In genomic region chr1:163314829-163315301, GRCm38 (mm10) we compare ENCODE assay signal across 8 mouse cellular contexts. TPM values are rescaled to one million over a fixed set of nuclear protein-coding genes. Genes with fewer than 3 reads are reported as not detected.
DNase-seq lines count a peak whose midpoint lies in the region; ATAC-seq and TF ChIP-seq lines count a peak whose summit lies in the region.
"Had no signal": no experiment of that assay in that cellular context is flagged by ENCODE, and none has a peak within 500 bp of the region (broad histone marks: within the 10 kb centered on the region; RNA-seq: fewer than 3 reads in every experiment).

No protein-coding gene starts in this region.

- H3K4me3 ChIP-seq in lung, embryonic 16.5 days (ENCODE audit: low read length) = peak overlapping the region; percentile 63
- no peak overlapping the region for H3K4me3 ChIP-seq in lung, adult 2 months (replicated peaks; ENCODE audit: extremely low read depth, low read depth, low read length)
- peak overlapping the region; percentile 56 for H3K4me3 ChIP-seq in forebrain, embryonic 12.5 days (replicated peaks)
- peak overlapping the region; percentile 68 for H3K4me3 ChIP-seq in limb, embryonic 15.5 days
- H3K4me3 ChIP-seq in stomach, embryonic 16.5 days (replicated peaks; ENCODE audit: low read length) = peak overlapping the region; percentile 57

- no peak for TF ChIP-seq POLR2A in lung, adult 2 months (IDR thresholded peaks at IDR 0.05; ENCODE audit: borderline replicate concordance, extremely low read depth, low read depth, low read length)

- H3K9ac ChIP-seq in lung, embryonic 16.5 days (ENCODE audit: low read length) = 0 out of 2 replicates have a peak overlapping the region, but pooled peaks have one; percentile 40
- peak overlapping the region; percentile 38; the same call in 1 of the 2 replicates for H3K9ac ChIP-seq in forebrain, embryonic 12.5 days
- H3K9ac ChIP-seq in limb, embryonic 15.5 days = peak overlapping the region; percentile 24; the same call in 1 of the 2 replicates
- peak overlapping the region; percentile 43; the same call in 1 of the 2 replicates for H3K9ac ChIP-seq in stomach, embryonic 16.5 days (ENCODE audit: low read length)

- DNase-seq in lung, adult 2 months = no peak
- DNase-seq in urinary bladder, postnatal 4 days (ENCODE audit: low spot score in 2 of 2) = no peak
- no peak for DNase-seq in layer of hippocampus, postnatal 25 days (ENCODE audit: extremely low spot score in 1 of 2, low spot score in 1 of 2)

- no peaks in the 10 kb centered on the region for H3K9me3 ChIP-seq in lung, embryonic 16.5 days (ENCODE audit: control insufficient read depth, low read length)
- H3K9me3 ChIP-seq in forebrain, embryonic 12.5 days = no peaks in the 10 kb centered on the region
- H3K9me3 ChIP-seq in limb, embryonic 15.5 days = no peaks in the 10 kb centered on the region
- H3K9me3 ChIP-seq in stomach, embryonic 16.5 days (replicated peaks; ENCODE audit: control insufficient read depth, low read length) = no peaks in the 10 kb centered on the region

- no peaks in the 10 kb centered on the region; the same call in 1 of the 2 replicates for H3K4me1 ChIP-seq in lung, embryonic 16.5 days (replicated peaks; ENCODE audit: control insufficient read depth, insufficient read depth, low read length)
- H3K4me1 ChIP-seq in lung, adult 2 months (ENCODE audit: control insufficient read depth, insufficient read depth, low read length) = no peaks in the 10 kb centered on the region
- H3K4me1 ChIP-seq in forebrain, embryonic 12.5 days = peaks cover 33% of the 10 kb centered on the region
- H3K4me1 ChIP-seq in limb, embryonic 15.5 days = peaks cover 19% of the 10 kb centered on the region
- peaks cover 18% of the 10 kb centered on the region for H3K4me1 ChIP-seq in stomach, embryonic 16.5 days (ENCODE audit: control insufficient read depth, insufficient read depth, low read length)

- no peak overlapping the region for H3K27ac ChIP-seq in lung, embryonic 16.5 days (ENCODE audit: low read length)
- H3K27ac ChIP-seq in forebrain, embryonic 12.5 days = peak overlapping the region; percentile 71; the same call in 1 of the 2 replicates
- H3K27ac ChIP-seq in limb, embryonic 15.5 days = peak overlapping the region; percentile 99
- H3K27ac ChIP-seq in stomach, embryonic 16.5 days (ENCODE audit: low read length) = no peak overlapping the region

- no peak for TF ChIP-seq CTCF in lung, adult 2 months (IDR thresholded peaks at IDR 0.05; ENCODE audit: insufficient read depth, low read length)

- peaks cover 37% of the 10 kb centered on the region for H3K27me3 ChIP-seq in lung, embryonic 16.5 days (ENCODE audit: control insufficient read depth, insufficient read depth, low read depth, low read length)
- H3K27me3 ChIP-seq in forebrain, embryonic 12.5 days = peaks cover 54% of the 10 kb centered on the region
- peaks cover 12% of the 10 kb centered on the region; the same call in 1 of the 2 replicates for H3K27me3 ChIP-seq in limb, embryonic 15.5 days
- H3K27me3 ChIP-seq in stomach, embryonic 16.5 days (ENCODE audit: control insufficient read depth, insufficient read depth, low read length) = peaks cover 25% of the 10 kb centered on the region

- ATAC-seq in lung, embryonic 16.5 days (ENCODE audit: low read depth) = no peak
- ATAC-seq in forebrain, embryonic 12.5 days (ENCODE audit: low FRiP score) = peak; percentile 5; the same call in 1 of the 2 replicates
- 0 out of 2 replicates have a peak, but pooled peaks have one; percentile 16 for ATAC-seq in limb, embryonic 15.5 days (ENCODE audit: insufficient number of reproducible peaks, low FRiP score, low TSS enrichment, low read depth)
- no peak for ATAC-seq in stomach, embryonic 16.5 days (ENCODE audit: insufficient read depth, low FRiP score)
- ATAC-seq: inflammation-experienced regulatory T-cells, adult 6 months had no signal

- peak overlapping the region; percentile 88 for H3K4me2 ChIP-seq in lung, embryonic 16.5 days (ENCODE audit: low read depth, low read length)
- H3K4me2 ChIP-seq in forebrain, embryonic 12.5 days = peak overlapping the region; percentile 83
- peak overlapping the region; percentile 58 for H3K4me2 ChIP-seq in limb, embryonic 15.5 days
- peak overlapping the region; percentile 83 for H3K4me2 ChIP-seq in stomach, embryonic 16.5 days (ENCODE audit: low read depth, low read length)

- no peaks in the 10 kb centered on the region for H3K36me3 ChIP-seq in lung, embryonic 16.5 days (ENCODE audit: control insufficient read depth, insufficient read depth, low read length)
- H3K36me3 ChIP-seq in forebrain, embryonic 12.5 days (replicated peaks) = no peaks in the 10 kb centered on the region
- H3K36me3 ChIP-seq in limb, embryonic 15.5 days = no peaks in the 10 kb centered on the region
- no peaks in the 10 kb centered on the region for H3K36me3 ChIP-seq in stomach, embryonic 16.5 days (ENCODE audit: control insufficient read depth, insufficient read depth, low read length)

- WGBS in lung, embryonic 16.5 days = 4% methylated on average over 22 of the region's 23 CpGs
- 8% methylated on average over 23 of the region's 23 CpGs for WGBS in lung, adult 2 months
- WGBS in forebrain, embryonic 12.5 days = 1% methylated on average over 23 of the region's 23 CpGs
- 1% methylated on average over 23 of the region's 23 CpGs for WGBS in limb, embryonic 15.5 days
- WGBS in stomach, embryonic 16.5 days = 3% methylated on average over 23 of the region's 23 CpGs

RNA-seq across cellular contexts. Expression of gene Prrx1, which starts 1.4 kb away (rescaled TPM):
- polyA plus RNA-seq in lung, embryonic 16.5 days (2015; fragmentation: Nextera tagmentation; extraction: Ambion mirVana) = 10.0 and 10.9 TPM in 2 replicates
- 2.9 and 6.4 TPM in 2 replicates for polyA plus RNA-seq in lung, adult 2 months (2012; rRNA removed)
- 29.4 and 29.7 TPM in 2 replicates for polyA plus RNA-seq in forebrain, embryonic 12.5 days (2016; fragmentation: Nextera tagmentation; extraction: Ambion mirVana)
- polyA plus RNA-seq in limb, embryonic 15.5 days (2015; fragmentation: Nextera tagmentation; extraction: Ambion mirVana) = 102 and 115 TPM in 2 replicates
- 6.7 and 9.6 TPM in 2 replicates for polyA plus RNA-seq in stomach, embryonic 16.5 days (2015; fragmentation: Nextera tagmentation; extraction: Ambion mirVana)
- total RNA-seq in layer of hippocampus, postnatal 25 days (2021) = 1 to 10 TPM; 5.3 to 6.6 TPM
- polyA plus RNA-seq: inflammation-experienced regulatory T-cells, adult 6 months had no signal

Comparison
In these comparisons a context has a peak if more than half of its experiments do, and no peak if none do; other contexts are left out.
1. ATAC-seq: peak in forebrain, embryonic 12.5 days (single experiment) and limb, embryonic 15.5 days (single experiment); none in lung, embryonic 16.5 days (single experiment) and stomach, embryonic 16.5 days (single experiment).
2. H3K27ac ChIP-seq: peak in forebrain, embryonic 12.5 days (single experiment) and limb, embryonic 15.5 days (single experiment); none in lung, embryonic 16.5 days (single experiment) and stomach, embryonic 16.5 days (single experiment).
3. Peak in every context shown above with its lines, with median percentiles within 50 percentile points of each other: H3K4me2 ChIP-seq and H3K9ac ChIP-seq.